Mouse (Mus musculus) kidney, embryonic 15.5 days (tissue): ENCODE results near the gene D6Ertd527e. TPM values are rescaled to one million over a fixed set of nuclear protein-coding genes. Genes with fewer than 3 reads are reported as not detected.

Experiments used
- ATAC-seq: fragments of 200-750 bp; cut with Nextera tagmentation; replicated peaks from 2 replicates; pipeline ENCODE4 v1.8.0; 2017; ENCODE audit warnings: moderate TSS enrichment; ENCODE audit not compliant: low FRiP score
- H3K27ac ChIP-seq: fragments of 300-500 bp; sonication (generic); 2 replicates; pipeline ENCODE4 v1.5.1; 2015; ENCODE audit warnings: mild to moderate bottlenecking, inconsistent platforms
- H3K27me3 ChIP-seq: fragments of 300-500 bp; sonication (generic); 2 replicates; pipeline ENCODE4 v1.6.1; 2015; ENCODE audit warnings: inconsistent platforms
- H3K36me3 ChIP-seq: fragments of 300-500 bp; sonication (generic); 2 replicates; pipeline ENCODE4 v1.6.1; 2015; ENCODE audit warnings: inconsistent platforms
- H3K4me1 ChIP-seq: fragments of 300-500 bp; sonication (generic); 2 replicates; pipeline ENCODE4 v1.6.1; 2015; ENCODE audit warnings: inconsistent platforms
- H3K4me2 ChIP-seq: fragments of 300-500 bp; sonication (generic); 2 replicates; pipeline ENCODE4 v1.6.1; 2015; ENCODE audit warnings: moderate library complexity, mild to moderate bottlenecking, inconsistent platforms
- H3K4me3 ChIP-seq: fragments of 300-500 bp; sonication (generic); replicated peaks from 2 replicates; pipeline ENCODE4 v1.5.1; 2015; ENCODE audit warnings: mild to moderate bottlenecking, inconsistent platforms
- H3K9ac ChIP-seq: fragments of 300-500 bp; sonication (generic); 2 replicates; pipeline ENCODE4 v1.6.1; 2015; ENCODE audit warnings: mild to moderate bottlenecking, inconsistent platforms
- H3K9me3 ChIP-seq: fragments of 300-500 bp; sonication (generic); replicated peaks from 2 replicates; pipeline ENCODE4 v1.6.1; 2016; ENCODE audit warnings: inconsistent platforms
- WGBS: fragments of 180-500 bp; shearing (Covaris S2); methylation state at CpG from one replicate; pipeline ENCODE4 v1.1.7; 2015; ENCODE audit warnings: mixed read lengths; 5-methylcytosine and 5-hydroxymethylcytosine counted together
- polyA plus RNA-seq: library from polyadenylated mRNA; unstranded; fragments of >200 nt; fragmentation: Nextera tagmentation; extraction: Ambion mirVana; gene quantifications from 2 replicates; pipeline ENCODE4 v1.2.1, GENCODE M21; 2015

Gene D6Ertd527e
- polyA plus RNA-seq, 1 experiment from 2014 or later = 0.38 TPM

- WGBS = 60% methylated on average over 5 of the region's 5 CpGs
- H3K27me3 ChIP-seq = no peaks in the 10 kb centered on the region
- no peaks in the 10 kb centered on the region for H3K9me3 ChIP-seq
- 0 out of 2 replicates have a peak, but pooled peaks cover 2% of the 10 kb centered on the region for H3K36me3 ChIP-seq
- H3K9ac ChIP-seq = no peak overlapping the region
- no peak for ATAC-seq
- H3K4me3 ChIP-seq = no peak overlapping the region
- peak overlapping the region; percentile 45; the same call in 1 of the 2 replicates for H3K27ac ChIP-seq
- H3K4me2 ChIP-seq = no peak overlapping the region
- peaks cover 18% of the 10 kb centered on the region for H3K4me1 ChIP-seq
Observed at GRCm38 (mm10) chr6:87160196-87160595, 55.6 kb downstream of the D6Ertd527e start.

- Histone ChIP-seq H3K4me1 (peaks cover 18% of the 10 kb centered on the region), H3K9ac (no peak overlapping the region), H3K36me3 (0 out of 2 replicates have a peak, but pooled peaks cover 2% of the 10 kb centered on the region), H3K27ac (no peak overlapping the region), H3K4me2 (no peak overlapping the region), H3K4me3 (no peak overlapping the region), H3K9me3 (no peaks in the 10 kb centered on the region), H3K27me3 (no peaks in the 10 kb centered on the region)
- no peak for ATAC-seq
- WGBS = 47% methylated on average over 12 of the region's 12 CpGs
Observed at GRCm38 (mm10) chr6:87161391-87162263, 57.1 kb downstream of the D6Ertd527e start.

Other genes with a start within 250 kb of the D6Ertd527e start
- gene Nfu1, start 95.5 kb upstream of the D6Ertd527e start, polyA plus RNA-seq = 104 and 106 TPM in 2 replicates
- gene Gfpt1, start 61.9 kb upstream of the D6Ertd527e start, polyA plus RNA-seq = 19.8 and 22.0 TPM in 2 replicates
- 6.2 and 6.3 TPM in 2 replicates for gene Antxr1, start 231.1 kb downstream of the D6Ertd527e start, polyA plus RNA-seq
- not detected in 2 replicates for gene Gkn1, start 246.2 kb downstream of the D6Ertd527e start, polyA plus RNA-seq